Mouse (Mus musculus): Measurements from ENCODE around the gene Eps8. TPM values are rescaled to one million over a fixed set of nuclear protein-coding genes. Genes with fewer than 3 reads are reported as not detected.

Eps8 gene
- polyA plus RNA-seq, 1 experiment from 2014 or later: 10.0 TPM

DNA sequence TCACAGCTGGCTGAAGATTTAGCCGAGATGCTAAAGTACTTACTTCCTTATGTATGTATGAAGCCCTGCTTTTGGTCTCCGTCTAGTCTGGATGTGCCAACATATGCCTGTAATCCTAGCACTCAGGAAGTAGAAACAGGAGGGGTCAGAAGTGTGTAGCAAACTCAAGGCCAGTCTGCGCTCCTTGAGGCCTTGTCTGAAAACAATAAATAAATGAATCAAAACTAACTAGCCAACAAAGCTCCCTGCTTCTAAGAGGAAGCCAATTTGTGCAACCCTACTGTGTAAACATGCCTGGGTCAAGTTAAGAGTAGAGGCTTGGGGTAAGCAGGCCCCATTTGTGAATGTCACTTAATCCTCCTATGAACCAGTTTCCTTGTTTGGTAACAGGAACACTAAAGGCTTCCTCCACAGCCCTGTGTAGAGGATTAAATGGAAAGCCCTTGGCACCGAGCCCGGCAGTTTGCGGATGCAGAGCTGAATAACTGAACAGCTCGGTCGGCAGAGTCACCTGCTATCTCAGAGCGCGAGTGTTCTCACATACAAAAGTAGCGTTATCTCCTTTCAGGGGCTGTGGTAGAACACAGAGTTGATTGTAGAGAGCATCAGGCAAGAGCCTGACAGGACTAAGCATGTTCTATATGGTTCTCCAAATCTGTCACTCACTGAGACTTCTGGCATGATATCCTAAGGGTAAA, 183.6 kb downstream of the Eps8 start:
- 53% methylated on average over 11 of the region's 11 CpGs for WGBS
- H3K27ac ChIP-seq (replicated peaks; ENCODE audit: low read depth, low read length): no peak overlapping the region
- no peaks in the 10 kb centered on the region for H3K27me3 ChIP-seq (ENCODE audit: control insufficient read depth, insufficient read depth, low read length)
- peak; percentile 45; the same call in 1 of the 2 replicates for ATAC-seq (replicated peaks; ENCODE audit: insufficient number of reproducible peaks, low FRiP score, low TSS enrichment, low read depth)
- no peaks in the 10 kb centered on the region for H3K4me1 ChIP-seq (ENCODE audit: control insufficient read depth, insufficient read depth, low read length)
- no peak overlapping the region for H3K4me2 ChIP-seq (ENCODE audit: low read depth, low read length)
- peak; percentile 61 for DNase-seq (ENCODE audit: low spot score)
- no peak overlapping the region for H3K9ac ChIP-seq (replicated peaks; ENCODE audit: low read length)
- H3K4me3 ChIP-seq (ENCODE audit: low read depth, low read length): no peak overlapping the region
- H3K36me3 ChIP-seq (replicated peaks; ENCODE audit: control insufficient read depth, insufficient read depth, low read depth, low read length): no peaks in the 10 kb centered on the region
- H3K9me3 ChIP-seq (replicated peaks; ENCODE audit: control insufficient read depth, low read length): no peaks in the 10 kb centered on the region

DNA sequence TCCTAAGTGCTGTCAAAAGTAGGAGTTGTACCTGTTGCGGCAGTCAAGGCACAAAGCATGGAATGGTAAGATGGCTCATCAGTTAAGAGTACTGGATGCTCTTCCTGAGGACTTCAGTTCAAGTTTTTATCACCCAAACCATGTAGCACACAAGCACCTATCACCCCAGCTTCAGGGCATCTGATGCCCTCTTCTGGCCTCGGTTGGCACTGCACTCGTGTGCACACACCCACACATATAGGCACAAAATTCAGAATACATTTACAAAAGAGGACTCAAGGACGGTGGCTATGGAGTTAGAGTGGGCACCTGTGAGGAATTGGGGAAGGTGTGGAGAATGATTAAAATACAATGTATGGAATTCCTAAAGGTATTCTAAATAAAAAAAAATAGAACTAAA, 185.1 kb downstream of the Eps8 start:
- no peaks in the 10 kb centered on the region for H3K4me1 ChIP-seq (ENCODE audit: control insufficient read depth, insufficient read depth, low read length)
- no peak overlapping the region for H3K9ac ChIP-seq (replicated peaks; ENCODE audit: low read length)
- H3K36me3 ChIP-seq (replicated peaks; ENCODE audit: control insufficient read depth, insufficient read depth, low read depth, low read length): no peaks in the 10 kb centered on the region
- H3K4me2 ChIP-seq (ENCODE audit: low read depth, low read length): no peak overlapping the region
- H3K27ac ChIP-seq (replicated peaks; ENCODE audit: low read depth, low read length): no peak overlapping the region
- no peak overlapping the region for H3K4me3 ChIP-seq (ENCODE audit: low read depth, low read length)
- WGBS: 92% methylated on average over 4 of the region's 4 CpGs
- no peaks in the 10 kb centered on the region for H3K27me3 ChIP-seq (ENCODE audit: control insufficient read depth, insufficient read depth, low read length)
- ATAC-seq (replicated peaks; ENCODE audit: insufficient number of reproducible peaks, low FRiP score, low TSS enrichment, low read depth) (no peak), DNase-seq (ENCODE audit: low spot score) (no peak)
- H3K9me3 ChIP-seq (replicated peaks; ENCODE audit: control insufficient read depth, low read length): no peaks in the 10 kb centered on the region

DNA sequence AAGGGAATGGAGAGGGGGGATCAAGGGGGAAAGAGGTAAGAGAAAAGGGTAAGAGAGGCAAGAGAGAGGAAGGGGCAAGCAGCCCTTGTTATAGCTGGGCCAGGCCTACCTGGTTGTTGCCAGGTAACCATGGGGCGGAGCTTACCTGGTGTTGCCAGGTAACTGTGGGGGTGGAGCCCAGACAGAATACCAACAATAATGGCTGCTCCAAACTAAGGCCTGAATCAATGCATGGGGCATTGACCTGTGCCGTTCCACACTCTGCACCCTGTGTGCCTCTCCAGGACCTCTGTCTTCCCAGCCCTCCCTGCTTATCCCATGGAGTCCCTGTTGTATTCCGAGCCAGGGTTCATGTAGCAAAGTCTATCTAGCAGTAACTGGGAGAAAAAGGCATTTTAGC, 187.0 kb downstream of the Eps8 start:
- no peak for DNase-seq (ENCODE audit: low spot score)
- WGBS: 84% methylated on average over 3 of the region's 3 CpGs
- no peaks in the 10 kb centered on the region for H3K4me1 ChIP-seq (ENCODE audit: control insufficient read depth, insufficient read depth, low read length)
- H3K36me3 ChIP-seq (replicated peaks; ENCODE audit: control insufficient read depth, insufficient read depth, low read depth, low read length): no peaks in the 10 kb centered on the region
- H3K9me3 ChIP-seq (replicated peaks; ENCODE audit: control insufficient read depth, low read length): no peaks in the 10 kb centered on the region
- H3K9ac ChIP-seq (replicated peaks; ENCODE audit: low read length): no peak overlapping the region
- no peak overlapping the region for H3K4me2 ChIP-seq (ENCODE audit: low read depth, low read length)
- no peak overlapping the region for H3K27ac ChIP-seq (replicated peaks; ENCODE audit: low read depth, low read length)
- no peak overlapping the region for H3K4me3 ChIP-seq (ENCODE audit: low read depth, low read length)
- ATAC-seq (replicated peaks; ENCODE audit: insufficient number of reproducible peaks, low FRiP score, low TSS enrichment, low read depth): no peak
- no peaks in the 10 kb centered on the region for H3K27me3 ChIP-seq (ENCODE audit: control insufficient read depth, insufficient read depth, low read length)

DNA sequence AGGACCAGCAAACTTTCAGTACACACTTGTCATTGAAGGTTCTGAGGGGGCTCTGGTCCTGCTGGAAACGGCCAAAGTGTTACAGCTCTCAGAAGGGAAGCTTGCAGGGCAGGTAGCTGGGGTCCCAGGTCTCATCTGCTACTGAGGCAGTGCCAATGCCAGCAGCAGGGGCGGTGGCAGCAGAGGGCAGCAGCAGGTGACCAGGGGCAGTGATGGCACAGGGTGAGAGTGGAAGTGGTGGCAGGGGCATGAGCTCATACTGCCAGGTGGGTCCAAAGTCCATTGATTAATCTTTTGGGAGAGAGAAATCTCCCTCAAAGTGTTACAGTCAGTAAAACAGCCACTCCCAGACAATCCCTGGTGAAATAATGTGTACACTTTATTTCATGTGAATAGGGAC, 188.4 kb downstream of the Eps8 start:
- no peak overlapping the region for H3K27ac ChIP-seq (replicated peaks; ENCODE audit: low read depth, low read length)
- no peak overlapping the region for H3K9ac ChIP-seq (replicated peaks; ENCODE audit: low read length)
- ATAC-seq (replicated peaks; ENCODE audit: insufficient number of reproducible peaks, low FRiP score, low TSS enrichment, low read depth) (no peak), DNase-seq (ENCODE audit: low spot score) (no peak)
- no peaks in the 10 kb centered on the region for H3K27me3 ChIP-seq (ENCODE audit: control insufficient read depth, insufficient read depth, low read length)
- no peaks in the 10 kb centered on the region for H3K9me3 ChIP-seq (replicated peaks; ENCODE audit: control insufficient read depth, low read length)
- no peaks in the 10 kb centered on the region for H3K36me3 ChIP-seq (replicated peaks; ENCODE audit: control insufficient read depth, insufficient read depth, low read depth, low read length)
- no peak overlapping the region for H3K4me3 ChIP-seq (ENCODE audit: low read depth, low read length)
- H3K4me1 ChIP-seq (ENCODE audit: control insufficient read depth, insufficient read depth, low read length): no peaks in the 10 kb centered on the region
- WGBS: 83% methylated on average over 2 of the region's 2 CpGs
- no peak overlapping the region for H3K4me2 ChIP-seq (ENCODE audit: low read depth, low read length)

DNA sequence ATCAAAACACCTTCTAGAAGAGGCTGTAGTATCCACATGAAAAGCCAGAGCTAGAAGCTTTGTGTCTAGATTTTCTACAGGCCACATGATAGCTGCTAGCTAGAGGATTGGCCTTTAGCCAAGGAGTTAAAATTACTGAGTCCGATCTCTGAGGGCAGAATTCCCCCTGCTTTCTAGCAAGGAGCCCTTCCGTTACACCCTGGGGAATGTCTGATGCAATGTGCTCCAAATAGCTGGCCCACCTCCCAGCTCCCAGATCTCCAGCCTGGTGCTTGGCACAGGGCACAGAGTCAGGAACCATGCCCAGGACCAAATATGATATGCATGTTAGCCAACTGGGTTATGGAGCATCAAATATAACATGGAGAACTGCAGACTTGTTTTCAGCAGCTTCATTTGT, 189.4 kb downstream of the Eps8 start:
- no peak overlapping the region for H3K4me2 ChIP-seq (ENCODE audit: low read depth, low read length)
- H3K4me1 ChIP-seq (ENCODE audit: control insufficient read depth, insufficient read depth, low read length): no peaks in the 10 kb centered on the region
- ATAC-seq (replicated peaks; ENCODE audit: insufficient number of reproducible peaks, low FRiP score, low TSS enrichment, low read depth): no peak
- WGBS: 58% methylated on average over 2 of the region's 2 CpGs
- H3K9me3 ChIP-seq (replicated peaks; ENCODE audit: control insufficient read depth, low read length): no peaks in the 10 kb centered on the region
- DNase-seq (ENCODE audit: low spot score): no peak
- H3K9ac ChIP-seq (replicated peaks; ENCODE audit: low read length): no peak overlapping the region
- no peaks in the 10 kb centered on the region for H3K36me3 ChIP-seq (replicated peaks; ENCODE audit: control insufficient read depth, insufficient read depth, low read depth, low read length)
- H3K27ac ChIP-seq (replicated peaks; ENCODE audit: low read depth, low read length): no peak overlapping the region
- H3K27me3 ChIP-seq (ENCODE audit: control insufficient read depth, insufficient read depth, low read length): no peaks in the 10 kb centered on the region
- H3K4me3 ChIP-seq (ENCODE audit: low read depth, low read length): no peak overlapping the region

DNA sequence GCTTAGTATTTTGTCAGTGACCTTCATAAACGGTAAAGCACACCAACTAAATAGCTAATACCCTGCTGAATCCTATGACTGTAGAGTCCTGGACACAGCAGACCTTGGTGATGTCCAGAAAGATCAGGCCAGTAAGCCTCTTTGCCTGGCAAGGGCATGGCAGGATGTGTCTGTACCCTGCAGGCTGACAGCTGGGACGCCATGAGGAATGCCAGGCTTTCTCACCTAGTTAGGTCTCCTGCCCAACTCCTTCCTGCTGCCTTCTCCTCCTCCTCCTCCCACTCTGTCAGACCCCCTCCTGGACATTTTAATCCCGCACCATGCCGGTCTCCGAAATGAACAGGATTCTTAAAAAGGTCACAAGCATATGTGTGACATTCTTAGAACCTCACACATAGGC, 190.9 kb downstream of the Eps8 start:
- H3K27me3 ChIP-seq (ENCODE audit: control insufficient read depth, insufficient read depth, low read length): no peaks in the 10 kb centered on the region
- no peak overlapping the region for H3K4me2 ChIP-seq (ENCODE audit: low read depth, low read length)
- no peak for DNase-seq (ENCODE audit: low spot score)
- no peak overlapping the region for H3K9ac ChIP-seq (replicated peaks; ENCODE audit: low read length)
- H3K27ac ChIP-seq (replicated peaks; ENCODE audit: low read depth, low read length): no peak overlapping the region
- H3K36me3 ChIP-seq (replicated peaks; ENCODE audit: control insufficient read depth, insufficient read depth, low read depth, low read length): no peaks in the 10 kb centered on the region
- 88% methylated on average over 5 of the region's 5 CpGs for WGBS
- no peaks in the 10 kb centered on the region for H3K4me1 ChIP-seq (ENCODE audit: control insufficient read depth, insufficient read depth, low read length)
- no peak for ATAC-seq (replicated peaks; ENCODE audit: insufficient number of reproducible peaks, low FRiP score, low TSS enrichment, low read depth)
- no peaks in the 10 kb centered on the region for H3K9me3 ChIP-seq (replicated peaks; ENCODE audit: control insufficient read depth, low read length)
- no peak overlapping the region for H3K4me3 ChIP-seq (ENCODE audit: low read depth, low read length)

DNA sequence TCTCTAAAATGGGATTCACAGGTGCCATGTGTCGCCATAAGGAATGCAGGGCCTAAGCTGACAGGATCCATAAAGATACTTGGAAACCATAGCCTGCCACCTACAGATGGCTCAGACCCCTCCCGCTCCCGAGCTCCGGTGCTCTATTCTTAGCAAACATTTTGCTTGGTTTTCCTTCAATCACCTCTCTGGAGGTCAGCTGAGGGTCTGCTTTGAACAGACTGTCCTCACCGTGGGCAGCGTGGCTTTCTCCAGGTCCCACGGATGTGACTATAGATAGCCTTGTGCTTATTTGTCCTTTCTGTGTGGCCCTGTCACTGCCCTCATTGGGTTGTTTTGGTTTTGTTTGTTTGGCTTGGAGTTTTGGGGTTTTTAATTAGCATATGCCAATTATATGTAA, 196.5 kb downstream of the Eps8 start:
- Histone ChIP-seq H3K27me3 (ENCODE audit: control insufficient read depth, insufficient read depth, low read length) (no peaks in the 10 kb centered on the region), H3K9me3 (replicated peaks; ENCODE audit: control insufficient read depth, low read length) (no peaks in the 10 kb centered on the region), H3K27ac (replicated peaks; ENCODE audit: low read depth, low read length) (no peak overlapping the region), H3K9ac (replicated peaks; ENCODE audit: low read length) (no peak overlapping the region), H3K4me2 (ENCODE audit: low read depth, low read length) (no peak overlapping the region), H3K4me1 (ENCODE audit: control insufficient read depth, insufficient read depth, low read length) (no peaks in the 10 kb centered on the region), H3K36me3 (replicated peaks; ENCODE audit: control insufficient read depth, insufficient read depth, low read depth, low read length) (no peaks in the 10 kb centered on the region), H3K4me3 (ENCODE audit: low read depth, low read length) (no peak overlapping the region)
- DNase-seq (ENCODE audit: low spot score): no peak
- ATAC-seq (replicated peaks; ENCODE audit: insufficient number of reproducible peaks, low FRiP score, low TSS enrichment, low read depth): no peak
- WGBS: 81% methylated on average over 7 of the region's 7 CpGs

DNA sequence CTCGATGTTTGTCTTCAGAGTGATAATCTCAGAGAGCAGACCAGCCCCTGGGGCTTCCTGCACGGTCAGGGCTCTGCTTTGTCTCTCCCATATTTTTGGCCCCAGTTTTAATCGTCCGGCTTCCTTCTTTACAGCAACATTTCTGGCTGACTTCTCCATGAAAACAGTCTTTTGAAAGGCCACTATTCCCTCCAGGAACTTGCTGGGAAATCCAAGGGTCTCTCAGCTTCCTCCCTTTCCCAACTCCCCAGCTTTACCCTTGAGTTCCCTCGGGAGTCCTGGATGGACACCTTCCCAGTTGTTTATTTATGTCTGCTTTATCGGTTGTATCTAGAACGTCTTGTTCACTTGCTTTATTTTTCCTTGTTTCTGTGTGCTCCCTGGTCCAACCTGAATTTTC, 197.5 kb downstream of the Eps8 start:
- Histone ChIP-seq H3K27me3 (ENCODE audit: control insufficient read depth, insufficient read depth, low read length) (no peaks in the 10 kb centered on the region), H3K36me3 (replicated peaks; ENCODE audit: control insufficient read depth, insufficient read depth, low read depth, low read length) (no peaks in the 10 kb centered on the region), H3K9ac (replicated peaks; ENCODE audit: low read length) (no peak overlapping the region), H3K9me3 (replicated peaks; ENCODE audit: control insufficient read depth, low read length) (no peaks in the 10 kb centered on the region), H3K4me3 (ENCODE audit: low read depth, low read length) (no peak overlapping the region), H3K27ac (replicated peaks; ENCODE audit: low read depth, low read length) (no peak overlapping the region), H3K4me1 (ENCODE audit: control insufficient read depth, insufficient read depth, low read length) (no peaks in the 10 kb centered on the region), H3K4me2 (ENCODE audit: low read depth, low read length) (no peak overlapping the region)
- no peak for DNase-seq (ENCODE audit: low spot score)
- WGBS: 41% methylated on average over 7 of the region's 7 CpGs
- ATAC-seq (replicated peaks; ENCODE audit: insufficient number of reproducible peaks, low FRiP score, low TSS enrichment, low read depth): no peak

All from embryonic facial prominence, embryonic 11.5 days (tissue).